22 mouse cellular contexts compared by ENCODE assay signal in the genomic region with DNA sequence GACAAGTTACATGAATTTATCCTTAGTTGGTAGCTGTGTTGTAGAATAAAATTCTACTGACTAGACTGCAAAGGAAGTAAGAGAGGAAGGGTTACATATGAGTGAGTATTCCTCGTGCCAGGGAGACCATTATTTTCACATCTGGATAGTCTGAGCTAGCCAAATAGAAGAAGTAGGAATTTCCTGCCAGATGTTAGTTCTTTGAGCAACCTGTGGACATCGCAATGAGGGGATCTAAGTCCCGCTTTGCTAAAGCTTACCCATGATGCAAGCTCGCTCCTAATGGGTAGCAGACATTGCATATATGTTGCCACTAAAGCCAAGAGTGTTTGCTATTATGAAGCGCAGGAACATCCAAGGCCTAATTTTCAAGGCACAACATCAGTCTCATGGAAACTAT. TPM values are rescaled to one million over a fixed set of nuclear protein-coding genes. Genes with fewer than 3 reads are reported as not detected.
A peak's percentile ranks its signal among the peaks of the same experiment; 100 is the strongest.
DNase-seq lines count a peak whose midpoint lies in the region; ATAC-seq lines count a peak whose summit lies in the region.
"Had no signal": no experiment of that assay in that cellular context is flagged by ENCODE, and none has a peak within 500 bp of the region (broad histone marks: within the 10 kb centered on the region; RNA-seq: fewer than 3 reads in every experiment).

No protein-coding gene starts in this region.

- no peaks in the 10 kb centered on the region for H3K27me3 ChIP-seq in heart, embryonic 13.5 days (replicated peaks)
- no peaks in the 10 kb centered on the region for H3K27me3 ChIP-seq in embryonic facial prominence, embryonic 15.5 days
- H3K27me3 ChIP-seq in limb, embryonic 15.5 days = no peaks in the 10 kb centered on the region
- H3K27me3 ChIP-seq: forebrain, embryonic 12.5 days; heart, embryonic 15.5 days; hindbrain, embryonic 12.5 days had no signal

- no peak overlapping the region for H3K4me3 ChIP-seq in heart, embryonic 13.5 days
- no peak overlapping the region for H3K4me3 ChIP-seq in embryonic facial prominence, embryonic 15.5 days (replicated peaks)
- H3K4me3 ChIP-seq in limb, embryonic 15.5 days = no peak overlapping the region
- H3K4me3 ChIP-seq: forebrain, embryonic 12.5 days; heart, embryonic 15.5 days; hindbrain, embryonic 12.5 days had no signal

- ATAC-seq in heart, embryonic 13.5 days (ENCODE audit: extremely low read depth, insufficient number of reproducible peaks, low FRiP score, low TSS enrichment) = no peak
- peak; percentile 70; the same call in 1 of the 2 replicates for ATAC-seq in embryonic facial prominence, embryonic 15.5 days (ENCODE audit: insufficient number of reproducible peaks, low FRiP score, low TSS enrichment, low read depth)
- peak; percentile 65; the same call in 1 of the 2 replicates for ATAC-seq in limb, embryonic 15.5 days (ENCODE audit: insufficient number of reproducible peaks, low FRiP score, low TSS enrichment, low read depth)
- ATAC-seq: midbrain, embryonic 16.5 days had no signal

- intact Hi-C loops in heart, postnatal 10 days (cut with DNase I) = no loop called here

- WGBS in heart, embryonic 13.5 days = 78% methylated on average over 5 of the region's 5 CpGs
- 32% methylated on average over 5 of the region's 5 CpGs for WGBS in embryonic facial prominence, embryonic 15.5 days
- 35% methylated on average over 5 of the region's 5 CpGs for WGBS in limb, embryonic 15.5 days

- no peak overlapping the region for H3K4me2 ChIP-seq in heart, embryonic 13.5 days
- no peak overlapping the region for H3K4me2 ChIP-seq in embryonic facial prominence, embryonic 15.5 days (replicated peaks)
- H3K4me2 ChIP-seq in limb, embryonic 15.5 days = no peak overlapping the region
- H3K4me2 ChIP-seq: forebrain, embryonic 12.5 days; hindbrain, embryonic 12.5 days had no signal

- DNase-seq in heart, postnatal 10 days = no peak
- peak; percentile 47 for DNase-seq in embryo, embryonic 11 days
- DNase-seq in kidney, adult 8-10 months = no peak
- DNase-seq in cerebellum, postnatal 36 days = no peak
- DNase-seq: adrenal gland, postnatal 25 days; cerebellum, adult 11 months; cerebellum, postnatal 14 days; gastrocnemius, postnatal 25 days; kidney, adult 9 months; kidney, postnatal 36 days; layer of hippocampus, adult 9-11 months; lung, postnatal 10 days; right cerebral cortex, postnatal 14 days; thymus, postnatal 36 days had no signal

- no peaks in the 10 kb centered on the region for H3K9me3 ChIP-seq in heart, embryonic 13.5 days
- no peaks in the 10 kb centered on the region for H3K9me3 ChIP-seq in embryonic facial prominence, embryonic 15.5 days (replicated peaks)
- no peaks in the 10 kb centered on the region for H3K9me3 ChIP-seq in limb, embryonic 15.5 days
- H3K9me3 ChIP-seq: forebrain, embryonic 12.5 days; G1E; heart, embryonic 15.5 days; hindbrain, embryonic 12.5 days had no signal

- peaks cover 30% of the 10 kb centered on the region for H3K4me1 ChIP-seq in heart, embryonic 13.5 days
- H3K4me1 ChIP-seq in embryonic facial prominence, embryonic 15.5 days = peaks cover 8% of the 10 kb centered on the region
- peaks cover 10% of the 10 kb centered on the region; the same call in 1 of the 2 replicates for H3K4me1 ChIP-seq in limb, embryonic 15.5 days
- H3K4me1 ChIP-seq: hindbrain, embryonic 12.5 days had no signal

- peak overlapping the region; percentile 29; the same call in 1 of the 2 replicates for H3K27ac ChIP-seq in heart, embryonic 13.5 days (replicated peaks)
- H3K27ac ChIP-seq in embryonic facial prominence, embryonic 15.5 days (replicated peaks) = peak overlapping the region; percentile 39; the same call in 1 of the 2 replicates
- no peak overlapping the region for H3K27ac ChIP-seq in limb, embryonic 15.5 days
- H3K27ac ChIP-seq: forebrain, embryonic 12.5 days; hindbrain, embryonic 12.5 days had no signal

- no peak overlapping the region for H3K9ac ChIP-seq in heart, embryonic 13.5 days
- H3K9ac ChIP-seq in embryonic facial prominence, embryonic 15.5 days = no peak overlapping the region
- H3K9ac ChIP-seq in limb, embryonic 15.5 days = no peak overlapping the region
- H3K9ac ChIP-seq: forebrain, embryonic 12.5 days; heart, embryonic 15.5 days; hindbrain, embryonic 12.5 days had no signal

- H3K36me3 ChIP-seq in heart, embryonic 13.5 days = peaks cover 20% of the 10 kb centered on the region
- no peaks in the 10 kb centered on the region for H3K36me3 ChIP-seq in embryonic facial prominence, embryonic 15.5 days
- no peaks in the 10 kb centered on the region for H3K36me3 ChIP-seq in limb, embryonic 15.5 days
- H3K36me3 ChIP-seq: forebrain, embryonic 12.5 days; heart, embryonic 15.5 days; hindbrain, embryonic 12.5 days had no signal

RNA-seq across cellular contexts. Expression of gene Kat6b, which starts 47.2 kb away (rescaled TPM):
- polyA plus RNA-seq in heart, embryonic 13.5 days (2015; fragmentation: Nextera tagmentation; extraction: Ambion mirVana) = 9.8 and 11.8 TPM in 2 replicates
- total RNA-seq in heart, postnatal 10 days (2021) = 10 to 100 TPM; 39.2 to 39.3 TPM
- 22.9 and 23.2 TPM in 2 replicates for polyA plus RNA-seq in embryonic facial prominence, embryonic 15.5 days (2015; fragmentation: Nextera tagmentation; extraction: Ambion mirVana)
- 18.9 and 22.9 TPM in 2 replicates for polyA plus RNA-seq in limb, embryonic 15.5 days (2015; fragmentation: Nextera tagmentation; extraction: Ambion mirVana)
